Mouse (Mus musculus): ENCODE results near the gene Cyth1. TPM values are rescaled to one million over a fixed set of nuclear protein-coding genes. Genes with fewer than 3 reads are reported as not detected.

The Cyth1 gene
- polyA plus RNA-seq, 1 experiment from 2014 or later: 4.1 TPM

- Histone ChIP-seq H3K36me3 (ENCODE audit: control insufficient read depth, insufficient read depth) (no peaks in the 10 kb centered on the region), H3K9me3 (replicated peaks; ENCODE audit: control insufficient read depth, low read length) (peaks cover 3% of the 10 kb centered on the region; the same call in 1 of the 2 replicates), H3K4me2 (ENCODE audit: low read depth, low read length) (no peak overlapping the region), H3K4me1 (ENCODE audit: control insufficient read depth, low read depth, low read length) (no peaks in the 10 kb centered on the region; the same call in 1 of the 2 replicates), H3K9ac (ENCODE audit: low read depth, low read length) (no peak overlapping the region), H3K4me3 (ENCODE audit: low read depth, low read length) (no peak overlapping the region), H3K27ac (ENCODE audit: low read length) (no peak overlapping the region), H3K27me3 (ENCODE audit: control insufficient read depth, insufficient read depth, low read depth, low read length) (no peaks in the 10 kb centered on the region)
- WGBS (ENCODE audit: insufficient replicate concordance): 38% methylated on average over 5 of the region's 5 CpGs
- ATAC-seq (ENCODE audit: low read depth): no peak
These were observed 112.2 kb downstream of the Cyth1 start for GRCm38 (mm10) chr11:118136172-118136632.

DNA sequence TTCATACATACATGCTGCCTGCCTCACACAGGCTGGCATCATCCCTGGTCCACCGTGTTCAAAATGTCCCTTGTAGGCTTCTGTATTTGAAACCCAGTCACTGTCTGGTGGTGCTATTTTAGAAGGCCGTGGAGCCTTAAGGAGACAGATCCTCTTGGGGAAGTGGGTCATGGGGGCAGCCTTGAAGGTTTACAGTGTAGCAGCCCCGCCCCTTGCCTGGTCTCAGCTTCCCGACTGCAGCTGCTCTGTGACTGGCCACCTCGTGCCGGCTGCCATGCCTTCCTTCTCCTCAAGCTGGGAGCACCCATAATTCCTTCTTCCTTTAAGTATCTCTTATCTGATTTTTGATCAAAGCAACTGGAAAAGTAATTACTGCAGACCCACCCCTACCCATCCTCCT, 113.1 kb downstream of the Cyth1 start:
- no peaks in the 10 kb centered on the region for H3K27me3 ChIP-seq (ENCODE audit: control insufficient read depth, insufficient read depth, low read depth, low read length)
- H3K4me3 ChIP-seq (ENCODE audit: low read depth, low read length): no peak overlapping the region
- no peaks in the 10 kb centered on the region for H3K36me3 ChIP-seq (ENCODE audit: control insufficient read depth, insufficient read depth)
- peaks cover 3% of the 10 kb centered on the region; the same call in 1 of the 2 replicates for H3K9me3 ChIP-seq (replicated peaks; ENCODE audit: control insufficient read depth, low read length)
- no peak overlapping the region for H3K9ac ChIP-seq (ENCODE audit: low read depth, low read length)
- no peak for ATAC-seq (ENCODE audit: low read depth)
- no peaks in the 10 kb centered on the region; the same call in 1 of the 2 replicates for H3K4me1 ChIP-seq (ENCODE audit: control insufficient read depth, low read depth, low read length)
- H3K4me2 ChIP-seq (ENCODE audit: low read depth, low read length): no peak overlapping the region
- H3K27ac ChIP-seq (ENCODE audit: low read length): no peak overlapping the region
- WGBS (ENCODE audit: insufficient replicate concordance): 30% methylated on average over 6 of the region's 6 CpGs

- peaks cover 3% of the 10 kb centered on the region; the same call in 1 of the 2 replicates for H3K9me3 ChIP-seq (replicated peaks; ENCODE audit: control insufficient read depth, low read length)
- no peak overlapping the region for H3K4me3 ChIP-seq (ENCODE audit: low read depth, low read length)
- no peak overlapping the region for H3K27ac ChIP-seq (ENCODE audit: low read length)
- WGBS (ENCODE audit: insufficient replicate concordance): 36% methylated on average over 4 of the region's 4 CpGs
- H3K4me2 ChIP-seq (ENCODE audit: low read depth, low read length): no peak overlapping the region
- H3K9ac ChIP-seq (ENCODE audit: low read depth, low read length): no peak overlapping the region
- ATAC-seq (ENCODE audit: low read depth): peak; percentile 60
- H3K4me1 ChIP-seq (ENCODE audit: control insufficient read depth, low read depth, low read length): no peaks in the 10 kb centered on the region; the same call in 1 of the 2 replicates
- H3K36me3 ChIP-seq (ENCODE audit: control insufficient read depth, insufficient read depth): no peaks in the 10 kb centered on the region
- H3K27me3 ChIP-seq (ENCODE audit: control insufficient read depth, insufficient read depth, low read depth, low read length): no peaks in the 10 kb centered on the region
These were observed 114.6 kb downstream of the Cyth1 start for GRCm38 (mm10) chr11:118133752-118134169.

- Histone ChIP-seq H3K36me3 (ENCODE audit: control insufficient read depth, insufficient read depth) (no peaks in the 10 kb centered on the region), H3K4me3 (ENCODE audit: low read depth, low read length) (no peak overlapping the region), H3K27ac (ENCODE audit: low read length) (no peak overlapping the region), H3K4me1 (ENCODE audit: control insufficient read depth, low read depth, low read length) (no peaks in the 10 kb centered on the region; the same call in 1 of the 2 replicates), H3K27me3 (ENCODE audit: control insufficient read depth, insufficient read depth, low read depth, low read length) (no peaks in the 10 kb centered on the region), H3K9me3 (replicated peaks; ENCODE audit: control insufficient read depth, low read length) (peaks cover under 1% of the 10 kb centered on the region; the same call in 1 of the 2 replicates), H3K4me2 (ENCODE audit: low read depth, low read length) (no peak overlapping the region), H3K9ac (ENCODE audit: low read depth, low read length) (no peak overlapping the region)
- WGBS (ENCODE audit: insufficient replicate concordance): 55% methylated on average over 9 of the region's 9 CpGs
- ATAC-seq (ENCODE audit: low read depth): peak; percentile 30; the same call in 1 of the 2 replicates
These were observed 115.2 kb downstream of the Cyth1 start for GRCm38 (mm10) chr11:118133133-118133751.

- no peak overlapping the region for H3K4me3 ChIP-seq (ENCODE audit: low read depth, low read length)
- WGBS (ENCODE audit: insufficient replicate concordance): 58% methylated on average over 8 of the region's 8 CpGs
- no peaks in the 10 kb centered on the region for H3K36me3 ChIP-seq (ENCODE audit: control insufficient read depth, insufficient read depth)
- ATAC-seq (ENCODE audit: low read depth): no peak
- no peak overlapping the region for H3K27ac ChIP-seq (ENCODE audit: low read length)
- no peaks in the 10 kb centered on the region for H3K27me3 ChIP-seq (ENCODE audit: control insufficient read depth, insufficient read depth, low read depth, low read length)
- no peak overlapping the region for H3K9ac ChIP-seq (ENCODE audit: low read depth, low read length)
- no peaks in the 10 kb centered on the region; the same call in 1 of the 2 replicates for H3K4me1 ChIP-seq (ENCODE audit: control insufficient read depth, low read depth, low read length)
- no peak overlapping the region for H3K4me2 ChIP-seq (ENCODE audit: low read depth, low read length)
- H3K9me3 ChIP-seq (replicated peaks; ENCODE audit: control insufficient read depth, low read length): no peaks in the 10 kb centered on the region
These were observed 116.3 kb downstream of the Cyth1 start for GRCm38 (mm10) chr11:118132136-118132535.

- H3K4me2 ChIP-seq (ENCODE audit: low read depth, low read length): no peak within 1 kb of the TSS
- no peaks in the 10 kb centered on the region for H3K9me3 ChIP-seq (replicated peaks; ENCODE audit: control insufficient read depth, low read length)
- no peak within 1 kb of the TSS for H3K4me3 ChIP-seq (ENCODE audit: low read depth, low read length)
- no peaks in the 10 kb centered on the region for H3K27me3 ChIP-seq (ENCODE audit: control insufficient read depth, insufficient read depth, low read depth, low read length)
- ATAC-seq (ENCODE audit: low read depth): no peak
- no peaks in the 10 kb centered on the region for H3K36me3 ChIP-seq (ENCODE audit: control insufficient read depth, insufficient read depth)
- no peak within 1 kb of the TSS for H3K27ac ChIP-seq (ENCODE audit: low read length)
- no peaks in the 10 kb centered on the region; the same call in 1 of the 2 replicates for H3K4me1 ChIP-seq (ENCODE audit: control insufficient read depth, low read depth, low read length)
- no peak within 1 kb of the TSS for H3K9ac ChIP-seq (ENCODE audit: low read depth, low read length)
- WGBS (ENCODE audit: insufficient replicate concordance): 65% methylated on average over 7 of the region's 7 CpGs
These were observed 117.9 kb downstream of the Cyth1 start, which contains the start of gene Dnah17 for GRCm38 (mm10) chr11:118130534-118130933. Gene Dnah17 (minus strand): TSS chr11:118130634.

- Histone ChIP-seq H3K4me3 (ENCODE audit: low read depth, low read length) (no peak overlapping the region), H3K36me3 (ENCODE audit: control insufficient read depth, insufficient read depth) (no peaks in the 10 kb centered on the region), H3K9ac (ENCODE audit: low read depth, low read length) (no peak overlapping the region), H3K27ac (ENCODE audit: low read length) (no peak overlapping the region), H3K9me3 (replicated peaks; ENCODE audit: control insufficient read depth, low read length) (no peaks in the 10 kb centered on the region), H3K4me2 (ENCODE audit: low read depth, low read length) (no peak overlapping the region), H3K27me3 (ENCODE audit: control insufficient read depth, insufficient read depth, low read depth, low read length) (no peaks in the 10 kb centered on the region), H3K4me1 (ENCODE audit: control insufficient read depth, low read depth, low read length) (no peaks in the 10 kb centered on the region; the same call in 1 of the 2 replicates)
- WGBS (ENCODE audit: insufficient replicate concordance): 30% methylated on average over 2 of the region's 2 CpGs
- no peak for ATAC-seq (ENCODE audit: low read depth)
These were observed 118.6 kb downstream of the Cyth1 start for GRCm38 (mm10) chr11:118129812-118130211.

GRCm38 (mm10) chr11:118121592-118121991, 126.8 kb downstream of the Cyth1 start:
- no peak overlapping the region for H3K4me3 ChIP-seq (ENCODE audit: low read depth, low read length)
- H3K4me2 ChIP-seq (ENCODE audit: low read depth, low read length): no peak overlapping the region
- ATAC-seq (ENCODE audit: low read depth): peak; percentile 54; the same call in 1 of the 2 replicates
- no peaks in the 10 kb centered on the region for H3K9me3 ChIP-seq (replicated peaks; ENCODE audit: control insufficient read depth, low read length)
- H3K9ac ChIP-seq (ENCODE audit: low read depth, low read length): no peak overlapping the region
- 61% methylated on average over 11 of the region's 11 CpGs for WGBS (ENCODE audit: insufficient replicate concordance)
- H3K36me3 ChIP-seq (ENCODE audit: control insufficient read depth, insufficient read depth): no peaks in the 10 kb centered on the region
- no peaks in the 10 kb centered on the region for H3K27me3 ChIP-seq (ENCODE audit: control insufficient read depth, insufficient read depth, low read depth, low read length)
- H3K27ac ChIP-seq (ENCODE audit: low read length): no peak overlapping the region
- no peaks in the 10 kb centered on the region for H3K4me1 ChIP-seq (ENCODE audit: control insufficient read depth, low read depth, low read length)

DNA sequence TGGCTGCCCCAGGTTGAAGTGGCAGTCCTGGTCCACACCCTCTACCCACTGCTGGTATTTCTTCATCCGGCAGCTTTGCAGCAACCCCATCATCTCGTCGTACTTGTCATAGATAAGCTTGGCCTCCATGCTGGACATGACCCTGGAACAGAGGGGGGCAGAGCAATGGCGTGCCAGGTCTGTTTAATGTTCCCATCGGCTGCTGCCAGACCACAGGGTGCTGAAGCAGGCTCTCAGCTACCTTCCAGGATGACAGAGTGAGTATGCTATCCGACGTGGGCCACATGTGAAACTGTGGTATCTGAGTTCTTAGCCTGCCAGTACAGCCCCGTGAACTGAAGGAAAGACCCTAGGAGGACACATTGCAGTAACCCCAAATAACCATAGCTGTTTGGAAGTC, 129.6 kb downstream of the Cyth1 start:
- H3K4me2 ChIP-seq (ENCODE audit: low read depth, low read length): no peak overlapping the region

More for the DNA sequence above, 129.6 kb downstream of the Cyth1 start:
- no peak for ATAC-seq (ENCODE audit: low read depth)
- H3K27me3 ChIP-seq (ENCODE audit: control insufficient read depth, insufficient read depth, low read depth, low read length): no peaks in the 10 kb centered on the region
- no peak overlapping the region for H3K27ac ChIP-seq (ENCODE audit: low read length)
- WGBS (ENCODE audit: insufficient replicate concordance): 58% methylated on average over 8 of the region's 8 CpGs
- no peak overlapping the region for H3K9ac ChIP-seq (ENCODE audit: low read depth, low read length)
- no peak overlapping the region for H3K4me3 ChIP-seq (ENCODE audit: low read depth, low read length)
- H3K36me3 ChIP-seq (ENCODE audit: control insufficient read depth, insufficient read depth): no peaks in the 10 kb centered on the region
- no peaks in the 10 kb centered on the region for H3K9me3 ChIP-seq (replicated peaks; ENCODE audit: control insufficient read depth, low read length)
- H3K4me1 ChIP-seq (ENCODE audit: control insufficient read depth, low read depth, low read length): no peaks in the 10 kb centered on the region
